Mouse (Mus musculus) thymus, adult 2 months (tissue): ENCODE data around the gene Spatc1l.

Experiments
- CTCF ChIP-seq: fragments of 200-500 bp; IDR thresholded peaks from 2 replicates; pipeline ENCODE4 v1.5.1; 2012; ENCODE audit warnings: mild to moderate bottlenecking, control low read depth, low read length, moderate library complexity, borderline replicate concordance; ENCODE audit not compliant: control insufficient read depth, poor library complexity, insufficient read depth; ENCODE audit errors: extremely low read depth
- POLR2A ChIP-seq: fragments of 200-500 bp; IDR thresholded peaks from 2 replicates; pipeline ENCODE4 v1.6.1; 2012; ENCODE audit warnings: mild to moderate bottlenecking, low read length, control low read depth, moderate library complexity; ENCODE audit not compliant: control insufficient read depth, poor library complexity, insufficient read depth; ENCODE audit errors: extremely low read depth

GRCm38 (mm10) chr10:76537619-76538018, 24.5 kb upstream of the Spatc1l start:
- no peak for TF ChIP-seq CTCF
- TF ChIP-seq POLR2A: no peak
